Mouse (Mus musculus) Patski (cell line): ENCODE data around the gene Mtr. TPM values are rescaled to one million over a fixed set of nuclear protein-coding genes. Genes with fewer than 3 reads are reported as not detected.

Experiments
- ATAC-seq: fragments of 100-300 bp; one replicate; pipeline ENCODE4 v1.8.0; 2021
- CTCF ChIA-PET: fragments of 350-600 bp; sonication (Branson Sonifier 250); formaldehyde crosslinking; loops from one replicate; lab custom pipeline; 2022; ENCODE audit warnings: inconsistent platforms; lab: Charles Lee
- POLR2A ChIA-PET: fragments of 350-600 bp; sonication (Branson Sonifier 250); formaldehyde crosslinking; loops from one replicate; lab custom pipeline; 2022; ENCODE audit warnings: antibody characterized with exemption, inconsistent platforms; lab: Charles Lee
- DNase-seq: peaks from one replicate; pipeline ENCODE4 v3.0.0-alpha.2; 2011; ENCODE audit warnings: low read depth, low spot score
- H3K27me3 ChIP-seq: fragments of 371-371 bp; one replicate; pipeline ENCODE4 v1.5.1; 2021
- CTCF ChIP-seq: fragments of 100-300 bp; IDR thresholded peaks from one replicate; pipeline ENCODE4 v1.5.1; 2021
- in situ Hi-C: fragments of 300-500 bp; cut with MboI; formaldehyde crosslinking; loops from 3 replicates; pipeline ENCODE4 v1.11.1; 2018; ENCODE audit warnings: low pct_unique_long_range_greater_than_20kb, mixed read lengths
- polyA plus RNA-seq: library from polyadenylated mRNA; unstranded; gene quantifications from one replicate; pipeline ENCODE4 v1.2.3, GENCODE M21; 2021

Mtr gene
- polyA plus RNA-seq: 27.2 TPM

- no peak for TF ChIP-seq CTCF
- no peaks in the 10 kb centered on the region for H3K27me3 ChIP-seq
- ChIA-PET CTCF (interaction anchor here (0.6 to 1.9 kb wide), 5 partner anchors 9 to 48 kb away, joined by 3 to 14 read pairs (median 4); no protein-coding TSS in a partner anchor), POLR2A (interaction anchor here (0.6 to 2.1 kb wide), 3 partner anchors 12 to 22 kb away, joined by 3 to 4 read pairs (median 4); no protein-coding TSS in a partner anchor)
- in situ Hi-C loops: no loop called here
- ATAC-seq: peak; percentile 100
- peak; percentile 76 for DNase-seq
Observed at GRCm38 (mm10) chr13:12257391-12258380, at the start of gene Mtr. Gene Mtr (minus strand): TSS chr13:12258113.

- no peaks in the 10 kb centered on the region for H3K27me3 ChIP-seq
- ChIA-PET CTCF (interaction anchor here (1.4 kb wide), 1 partner anchor 30 kb away, joined by 3 read pairs; no protein-coding TSS in a partner anchor), POLR2A (interaction anchor here (0.6 kb wide), 1 partner anchor 44 kb away, joined by 4 read pairs; no protein-coding TSS in a partner anchor)
- in situ Hi-C loops: no loop called here
- DNase-seq (no peak), ATAC-seq (no peak)
- no peak for TF ChIP-seq CTCF
Observed at GRCm38 (mm10) chr13:12307286-12307685, 49.4 kb upstream of the Mtr start.

GRCm38 (mm10) chr13:12305540-12305939 is 47.6 kb upstream of the Mtr start:
- in situ Hi-C loops: no loop called here
- TF ChIP-seq CTCF: no peak
- no peak for ATAC-seq
- no peak for DNase-seq
- H3K27me3 ChIP-seq: peaks cover 15% of the 10 kb centered on the region
- POLR2A ChIA-PET: no interaction called here
- CTCF ChIA-PET: no interaction called here

GRCm38 (mm10) chr13:12304991-12305390 is 47.1 kb upstream of the Mtr start:
- TF ChIP-seq CTCF: no peak
- ATAC-seq: no peak
- ChIA-PET CTCF (no interaction called here), POLR2A (no interaction called here)
- DNase-seq: no peak
- in situ Hi-C loops: no loop called here
- peaks cover 20% of the 10 kb centered on the region for H3K27me3 ChIP-seq

GRCm38 (mm10) chr13:12297777-12298176 is 39.9 kb upstream of the Mtr start:
- in situ Hi-C loops: loop anchor here (10.0 kb wide), 1 partner anchor 87 kb away; no protein-coding TSS in a partner anchor
- ChIA-PET CTCF (no interaction called here), POLR2A (no interaction called here)
- no peak for TF ChIP-seq CTCF
- ATAC-seq: no peak
- no peak for DNase-seq
- H3K27me3 ChIP-seq: peaks cover 21% of the 10 kb centered on the region

GRCm38 (mm10) chr13:12296701-12297100 is 38.8 kb upstream of the Mtr start:
- in situ Hi-C loops: loop anchor here (10.0 kb wide), 1 partner anchor 88 kb away; no protein-coding TSS in a partner anchor
- ATAC-seq (no peak), DNase-seq (no peak)
- TF ChIP-seq CTCF: no peak
- H3K27me3 ChIP-seq: peaks cover 16% of the 10 kb centered on the region
- ChIA-PET CTCF (no interaction called here), POLR2A (no interaction called here)

GRCm38 (mm10) chr13:12293810-12294209 is 35.9 kb upstream of the Mtr start:
- ATAC-seq: no peak
- no peak for DNase-seq
- POLR2A ChIA-PET: no interaction called here
- in situ Hi-C loops: loop anchor here (10.0 kb wide), 1 partner anchor 91 kb away; no protein-coding TSS in a partner anchor
- H3K27me3 ChIP-seq: no peaks in the 10 kb centered on the region
- TF ChIP-seq CTCF: no peak
- CTCF ChIA-PET: no interaction called here

GRCm38 (mm10) chr13:12290700-12291099 is 32.8 kb upstream of the Mtr start:
- DNase-seq (no peak), ATAC-seq (no peak)
- ChIA-PET CTCF (interaction anchor here (2.1 kb wide), 1 partner anchor 18 kb away, joined by 9 read pairs; no protein-coding TSS in a partner anchor), POLR2A (no interaction called here)
- H3K27me3 ChIP-seq: no peaks in the 10 kb centered on the region
- no peak for TF ChIP-seq CTCF
- in situ Hi-C loops: loop anchor here (10.0 kb wide), 1 partner anchor 94 kb away; no protein-coding TSS in a partner anchor

GRCm38 (mm10) chr13:12284528-12284927 is 26.6 kb upstream of the Mtr start:
- in situ Hi-C loops: no loop called here
- POLR2A ChIA-PET: no interaction called here
- CTCF ChIA-PET: no interaction called here
- TF ChIP-seq CTCF: no peak
- H3K27me3 ChIP-seq: no peaks in the 10 kb centered on the region
- no peak for ATAC-seq
- no peak for DNase-seq

- no peak for DNase-seq
- no peaks in the 10 kb centered on the region for H3K27me3 ChIP-seq
- CTCF ChIA-PET: interaction anchor here (0.8 to 1.5 kb wide), 2 partner anchors 73 to 81 kb away, joined by 3 read pairs; no protein-coding TSS in a partner anchor
- TF ChIP-seq CTCF: no peak
- ATAC-seq: peak; percentile 76
- in situ Hi-C loops: no loop called here
- POLR2A ChIA-PET: no interaction called here
Observed at GRCm38 (mm10) chr13:12283826-12284225, 25.9 kb upstream of the Mtr start.
